9 mouse cellular contexts compared by ENCODE assay signal in genomic region chr2:31769115-31769514, GRCm38 (mm10). TPM values are rescaled to one million over a fixed set of nuclear protein-coding genes. Genes with fewer than 3 reads are reported as not detected.
A peak's percentile ranks its signal among the peaks of the same experiment; 100 is the strongest.
DNase-seq lines count a peak whose midpoint lies in the region; ATAC-seq and TF ChIP-seq lines count a peak whose summit lies in the region.
"Had no signal": no experiment of that assay in that cellular context is flagged by ENCODE, and none has a peak within 500 bp of the region (broad histone marks: within the 10 kb centered on the region; RNA-seq: fewer than 3 reads in every experiment).

No protein-coding gene starts in this region.

- no peak for ATAC-seq in heart, postnatal 0 days (ENCODE audit: insufficient read depth, low read depth)

- no peak for TF ChIP-seq CTCF in bone marrow macrophage, adult 2 months (IDR thresholded peaks at IDR 0.05; ENCODE audit: low read depth, low read length)
- TF ChIP-seq CTCF in heart, postnatal 0 days (IDR thresholded peaks at IDR 0.05; ENCODE audit: low read depth): no peak
- no peak for TF ChIP-seq CTCF in thymus, adult 2 months (IDR thresholded peaks at IDR 0.05; ENCODE audit: borderline replicate concordance, control insufficient read depth, extremely low read depth, insufficient read depth, low read length, poor library complexity)

- TF ChIP-seq POLR2A in bone marrow macrophage, adult 2 months (IDR thresholded peaks at IDR 0.05; ENCODE audit: borderline replicate concordance, low read depth, low read length): no peak
- TF ChIP-seq POLR2A in thymus, adult 2 months (IDR thresholded peaks at IDR 0.05; ENCODE audit: control insufficient read depth, extremely low read depth, insufficient read depth, low read length, poor library complexity): no peak

- TF ChIP-seq EP300 in heart, postnatal 0 days (IDR thresholded peaks at IDR 0.05; ENCODE audit: low read depth): no peak

- peaks cover 64% of the 10 kb centered on the region for H3K4me1 ChIP-seq in bone marrow macrophage, adult 2 months (ENCODE audit: control insufficient read depth, insufficient read depth, low read length)
- H3K4me1 ChIP-seq in heart, postnatal 0 days (ENCODE audit: control insufficient read depth, insufficient read depth): peaks cover 58% of the 10 kb centered on the region
- H3K4me1 ChIP-seq in thymus, adult 2 months (replicated peaks; ENCODE audit: control insufficient read depth, insufficient read depth, low read length): peaks cover 27% of the 10 kb centered on the region

- H3K9ac ChIP-seq in heart, postnatal 0 days (replicated peaks; ENCODE audit: low read depth, low read length): peak overlapping the region; percentile 35

- H3K4me2 ChIP-seq in heart, postnatal 0 days (ENCODE audit: low read depth, low read length): peak overlapping the region; percentile 47

- peak overlapping the region; percentile 100 for H3K27ac ChIP-seq in bone marrow macrophage, adult 2 months (ENCODE audit: insufficient read depth, low read depth, low read length)
- peak overlapping the region; percentile 94 for H3K27ac ChIP-seq in heart, postnatal 0 days (ENCODE audit: low read depth)
- H3K27ac ChIP-seq in thymus, adult 2 months (ENCODE audit: control insufficient read depth, insufficient read depth, low read length): no peak overlapping the region

- no peaks in the 10 kb centered on the region for H3K27me3 ChIP-seq in heart, postnatal 0 days (ENCODE audit: control insufficient read depth, insufficient read depth, low read length)
- H3K27me3 ChIP-seq in thymus, adult 2 months (ENCODE audit: control insufficient read depth, insufficient read depth, low read length): no peaks in the 10 kb centered on the region

- H3K9me3 ChIP-seq in heart, postnatal 0 days (replicated peaks; ENCODE audit: control insufficient read depth, low read length): no peaks in the 10 kb centered on the region

- H3K36me3 ChIP-seq in heart, postnatal 0 days (replicated peaks; ENCODE audit: control insufficient read depth, insufficient read depth, low read length): no peaks in the 10 kb centered on the region
- H3K36me3 ChIP-seq in thymus, adult 2 months (ENCODE audit: control insufficient read depth, insufficient read depth, low read length): no peaks in the 10 kb centered on the region

- H3K4me3 ChIP-seq in bone marrow macrophage, adult 2 months (ENCODE audit: insufficient read depth, low read length): peak overlapping the region; percentile 56
- no peak overlapping the region for H3K4me3 ChIP-seq in heart, postnatal 0 days (ENCODE audit: low read depth, low read length)
- H3K4me3 ChIP-seq in thymus, adult 2 months (ENCODE audit: control insufficient read depth, insufficient read depth, low read length): no peak overlapping the region

- WGBS in heart, postnatal 0 days: 18% methylated on average over 4 of the region's 4 CpGs
- WGBS in thymus, adult 2 months: 28% methylated on average over 4 of the region's 4 CpGs

- peak; percentile 28 to 48 for DNase-seq in heart, adult 18-20 months
- DNase-seq in heart, postnatal 4 days: no peak
- no peak for DNase-seq in heart, postnatal 0 days (ENCODE audit: low spot score)
- DNase-seq in mesoderm, embryonic 11.5 days (ENCODE audit: low read depth, low spot score): peak; percentile 42
- DNase-seq in right cerebral cortex, postnatal 10 days (ENCODE audit: low spot score in 2 of 2): no peak
- DNase-seq in thymus, adult 2 months: no peak
- DNase-seq in urinary bladder, postnatal 25 days (ENCODE audit: low spot score): no peak
- DNase-seq: cerebellum, adult 9-10 months had no signal

RNA-seq across cellular contexts. Expression of gene Qrfp, which starts 41.3 kb away (rescaled TPM):
- under 1 TPM in 1 of 2 experiments, not detected in 1; 0.10 TPM for total RNA-seq in heart, adult 18-20 months (2021)
- total RNA-seq in heart, postnatal 4 days (2021): not detected
- polyA plus RNA-seq in bone marrow macrophage, adult 2 months (2012; ENCODE audit: insufficient read depth, insufficient read length, missing spikeins): not detected in 2 replicates
- not detected in 2 replicates for total RNA-seq in heart, postnatal 0 days (2014; rRNA removed; ENCODE audit: low replicate concordance)
- 0.04 TPM in 1 of 2 replicates, not detected in the other for polyA plus RNA-seq in heart, postnatal 0 days (2015; fragmentation: Nextera tagmentation; extraction: Ambion mirVana)
- 0.51 and 0.73 TPM in 2 replicates for polyA plus RNA-seq in thymus, adult 2 months (2012; rRNA removed)

Comparison
In these comparisons a context has a peak if more than half of its experiments do, and no peak if none do; other contexts are left out.
1. DNase-seq: peak in heart, adult 18-20 months (2 of 2) and mesoderm, embryonic 11.5 days (single experiment); none in heart, postnatal 4 days (single experiment), heart, postnatal 0 days (single experiment), right cerebral cortex, postnatal 10 days (0 of 2), thymus, adult 2 months (single experiment) and urinary bladder, postnatal 25 days (single experiment).